Mouse (Mus musculus): ENCODE measurements around the gene Kcnh1. TPM values are rescaled to one million over a fixed set of nuclear protein-coding genes. Genes with fewer than 3 reads are reported as not detected.

The Kcnh1 gene
- total and polyA plus RNA-seq, 3 experiments = not detected

DNA sequence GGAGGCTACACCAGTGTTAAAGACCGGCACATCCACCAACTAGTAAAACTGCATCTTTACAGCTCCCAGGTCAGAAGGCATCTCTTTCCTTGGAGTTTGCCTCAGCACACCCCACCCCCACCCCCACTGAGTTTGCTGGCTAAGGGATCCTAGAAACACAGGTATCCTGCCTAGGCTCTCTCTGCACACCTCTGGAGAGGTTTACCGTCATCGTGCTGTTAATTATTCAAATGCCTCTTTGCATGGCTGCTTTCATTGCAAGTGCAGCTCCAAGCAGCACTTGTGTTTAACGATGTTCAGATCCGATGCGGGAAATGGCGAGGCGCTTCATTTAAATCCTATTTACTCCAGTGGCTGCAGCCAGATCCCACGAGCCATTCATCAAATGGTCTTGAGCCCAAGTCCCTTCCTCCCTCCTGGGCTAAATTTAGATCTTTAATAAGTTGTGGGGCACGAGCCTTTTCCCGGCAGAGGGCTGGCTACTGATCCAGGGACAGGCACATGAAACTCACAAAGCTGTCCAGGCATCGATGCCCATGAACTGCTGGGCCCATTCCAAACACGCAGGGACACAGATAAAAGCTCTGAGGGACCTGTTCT is 330.4 kb downstream of the Kcnh1 start:
- Histone ChIP-seq H3K4me2 (ENCODE audit: insufficient read depth, low read depth, poor library complexity, severe bottlenecking) (no peak overlapping the region), H3K79me2 (replicated peaks; ENCODE audit: control insufficient read depth, extremely low read depth, insufficient read depth, poor library complexity, severe bottlenecking) (no peaks in the 10 kb centered on the region), H3K9ac (ENCODE audit: insufficient read depth, low read depth) (no peak overlapping the region), H3K27me3 (replicated peaks) (peaks cover 32% of the 10 kb centered on the region), H3K9me3 (replicated peaks; ENCODE audit: low read length) (no peaks in the 10 kb centered on the region), H3K4me1 (ENCODE audit: control insufficient read depth in 1 of 2, insufficient read depth in 2 of 2) (peaks cover 0 to 8% of the 10 kb centered on the region in 2 experiments; a peak in 2 of 4 replicates), H3K4me3 (replicated peaks in 1 of 3; ENCODE audit: low read depth in 2 of 3, low read length in 2 of 3, poor library complexity in 1 of 3) (no peak overlapping the region), H3K27ac (ENCODE audit: insufficient read depth, low read depth) (no peak overlapping the region), H3K36me3 (replicated peaks in 1 of 2; ENCODE audit: control insufficient read depth in 1 of 2, insufficient read depth in 1 of 2, low read length in 1 of 2) (no peaks in the 10 kb centered on the region)
- TF ChIP-seq SIN3A (IDR thresholded peaks at IDR 0.05; ENCODE audit: low read length) = no peak
- no peak for TF ChIP-seq MAZ (IDR thresholded peaks at IDR 0.05; ENCODE audit: low read depth, low read length)
- TF ChIP-seq NRF1 (IDR thresholded peaks at IDR 0.05; ENCODE audit: low read depth, low read length) = no peak
- no peak for TF ChIP-seq IRF4 (IDR thresholded peaks at IDR 0.05; ENCODE audit: low read depth, low read length)
- TF ChIP-seq GABPA (IDR thresholded peaks at IDR 0.05; ENCODE audit: insufficient replicate concordance, low read depth, low read length) = no peak
- no peak for TF ChIP-seq ZC3H11A (IDR thresholded peaks at IDR 0.05; ENCODE audit: low read depth, low read length)
- no peak for DNase-seq (ENCODE audit: extremely low read depth)
- dilution Hi-C loops (cut with MboI; ENCODE audit: extremely low pct_ligation_motif_present, extremely low pct_unique_long_range_greater_than_20kb, low sequenced_read_pairs) = no loop called here
- in situ Hi-C loops (cut with MboI; ENCODE audit: low pct_ligation_motif_present, low pct_unique_long_range_greater_than_20kb, low sequenced_read_pairs) = no loop called here

DNA sequence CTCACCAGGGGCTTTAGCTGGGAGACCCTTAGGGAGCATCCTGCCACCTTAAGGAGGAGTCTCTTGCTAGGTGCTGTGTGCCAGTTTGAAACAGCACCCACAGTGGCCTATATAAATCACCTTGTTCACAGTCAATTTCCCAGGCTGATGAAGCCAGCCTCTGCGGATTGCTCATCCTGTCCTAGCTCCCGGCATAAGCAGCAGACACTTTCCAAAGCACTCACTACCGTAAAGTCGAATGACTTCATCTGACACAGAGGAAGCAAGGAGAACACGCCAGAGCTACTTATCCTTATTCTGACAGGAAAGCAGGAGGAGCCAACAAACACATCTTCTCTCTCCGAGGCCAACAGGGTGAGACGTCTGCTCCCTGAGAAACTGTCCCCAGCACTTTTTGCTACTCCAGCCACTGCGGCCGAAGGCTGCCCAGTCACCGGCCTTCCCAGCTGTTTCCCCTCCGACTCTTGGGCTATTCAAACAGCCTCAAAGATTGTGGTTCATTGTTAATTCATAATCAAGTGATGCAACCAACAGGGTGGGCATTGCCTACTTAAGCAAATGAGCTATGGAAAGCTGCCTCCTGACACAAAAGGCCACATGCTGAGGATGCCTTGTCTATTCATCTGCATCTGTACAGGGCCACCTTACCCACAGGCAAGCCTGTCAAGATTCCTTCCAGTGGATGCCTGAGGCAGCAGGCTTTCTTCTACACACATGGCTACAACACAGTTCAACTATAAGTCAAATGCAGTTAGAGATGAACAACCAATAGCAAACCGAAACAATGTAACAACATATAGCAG is 332.0 kb downstream of the Kcnh1 start:
- H3K27me3 ChIP-seq (replicated peaks) = peaks cover 44% of the 10 kb centered on the region
- no peak for DNase-seq (ENCODE audit: extremely low read depth)
- no peaks in the 10 kb centered on the region for H3K36me3 ChIP-seq (replicated peaks in 1 of 2; ENCODE audit: control insufficient read depth in 1 of 2, insufficient read depth in 1 of 2, low read length in 1 of 2)
- no peaks in the 10 kb centered on the region for H3K79me2 ChIP-seq (replicated peaks; ENCODE audit: control insufficient read depth, extremely low read depth, insufficient read depth, poor library complexity, severe bottlenecking)
- H3K4me3 ChIP-seq (replicated peaks in 1 of 3; ENCODE audit: low read depth in 2 of 3, low read length in 2 of 3, poor library complexity in 1 of 3) = no peak overlapping the region
- in situ Hi-C loops (cut with MboI; ENCODE audit: low pct_ligation_motif_present, low pct_unique_long_range_greater_than_20kb, low sequenced_read_pairs) (no loop called here), dilution Hi-C loops (cut with MboI; ENCODE audit: extremely low pct_ligation_motif_present, extremely low pct_unique_long_range_greater_than_20kb, low sequenced_read_pairs) (no loop called here)
- H3K9ac ChIP-seq (ENCODE audit: insufficient read depth, low read depth) = no peak overlapping the region
- peaks cover 0 to 8% of the 10 kb centered on the region in 2 experiments; a peak in 2 of 4 replicates for H3K4me1 ChIP-seq (ENCODE audit: control insufficient read depth in 1 of 2, insufficient read depth in 2 of 2)
- TF ChIP-seq ZNF384 (IDR thresholded peaks at IDR 0.05; ENCODE audit: low read depth, low read length) (no peak), MAFK (IDR thresholded peaks at IDR 0.05; ENCODE audit: insufficient replicate concordance, low read length) (no peak), ZC3H11A (IDR thresholded peaks at IDR 0.05; ENCODE audit: low read depth, low read length) (no peak), ZMIZ1 (IDR thresholded peaks at IDR 0.05; ENCODE audit: low read depth, low read length) (no peak), USF2 (conservative IDR thresholded peaks at IDR 0.05; ENCODE audit: low read depth, low read length) (no peak), HCFC1 (IDR thresholded peaks at IDR 0.05; ENCODE audit: low read depth, low read length) (no peak), NELFE (IDR thresholded peaks at IDR 0.05; ENCODE audit: low read depth, low read length) (no peak), NRF1 (IDR thresholded peaks at IDR 0.05; ENCODE audit: low read depth, low read length) (no peak), TCF12 (IDR thresholded peaks at IDR 0.05; ENCODE audit: low read depth, low read length) (no peak), SMC3 (IDR thresholded peaks at IDR 0.05; ENCODE audit: low read depth, low read length) (no peak), POLR2A (IDR thresholded peaks at IDR 0.05; ENCODE audit: low read depth, low read length) (no peak), CHD2 (IDR thresholded peaks at IDR 0.05; ENCODE audit: low read length) (no peak), ELF1 (IDR thresholded peaks at IDR 0.05; ENCODE audit: low read depth, low read length) (no peak), RCOR1 (conservative IDR thresholded peaks at IDR 0.05; ENCODE audit: low read depth, low read length) (no peak), MAZ (IDR thresholded peaks at IDR 0.05; ENCODE audit: low read depth, low read length) (no peak), MEF2A (IDR thresholded peaks at IDR 0.05; ENCODE audit: borderline replicate concordance, low read depth, low read length) (no peak)
- no peaks in the 10 kb centered on the region for H3K9me3 ChIP-seq (replicated peaks; ENCODE audit: low read length)
- no peak overlapping the region for H3K4me2 ChIP-seq (ENCODE audit: insufficient read depth, low read depth, poor library complexity, severe bottlenecking)
- H3K27ac ChIP-seq (ENCODE audit: insufficient read depth, low read depth) = no peak overlapping the region

Measured in CH12.LX (cell line).